9 mouse cellular contexts compared by ENCODE assay signal in genomic region chr9:43842921-43843577, GRCm38 (mm10).
DNase-seq lines count a peak whose midpoint lies in the region; ATAC-seq and TF ChIP-seq lines count a peak whose summit lies in the region.
"Had no signal": no experiment of that assay in that cellular context is flagged by ENCODE, and none has a peak within 500 bp of the region (broad histone marks: within the 10 kb centered on the region; RNA-seq: fewer than 3 reads in every experiment).

No protein-coding gene starts in this region.

- peak; percentile 44; the same call in 1 of the 2 replicates for ATAC-seq in kidney, embryonic 15.5 days (replicated peaks; ENCODE audit: low FRiP score)
- peak; percentile 79 for ATAC-seq in hindbrain, embryonic 12.5 days (ENCODE audit: low FRiP score)
- peak; percentile 46; the same call in 1 of the 2 replicates for ATAC-seq in stomach, embryonic 14.5 days (ENCODE audit: insufficient number of reproducible peaks, insufficient read depth, low FRiP score, low read depth)
- no peak for ATAC-seq in granulocyte monocyte progenitor cell, adult 5-6 weeks (replicated peaks; ENCODE audit: poor library complexity, severe bottlenecking)

- no peak for TF ChIP-seq POLR2A in kidney, adult 2 months (IDR thresholded peaks at IDR 0.05; ENCODE audit: low read depth, low read length)

- TF ChIP-seq CTCF in kidney, adult 2 months (conservative IDR thresholded peaks at IDR 0.05; ENCODE audit: insufficient read depth, insufficient read length, low read depth, low read length): no peak

- peaks cover 40% of the 10 kb centered on the region for H3K27me3 ChIP-seq in kidney, embryonic 15.5 days
- H3K27me3 ChIP-seq in kidney, adult 2 months (replicated peaks; ENCODE audit: control insufficient read depth, insufficient read depth, low read length): no peaks in the 10 kb centered on the region
- H3K27me3 ChIP-seq in hindbrain, embryonic 12.5 days: peaks cover 28% of the 10 kb centered on the region
- peaks cover 4% of the 10 kb centered on the region; the same call in 1 of the 2 replicates for H3K27me3 ChIP-seq in stomach, embryonic 14.5 days (ENCODE audit: control insufficient read depth, insufficient read depth, low read length)

- no peak overlapping the region for H3K9ac ChIP-seq in kidney, embryonic 15.5 days
- 0 out of 2 replicates have a peak overlapping the region, but pooled peaks have one; percentile 23 for H3K9ac ChIP-seq in hindbrain, embryonic 12.5 days
- H3K9ac ChIP-seq in stomach, embryonic 14.5 days (replicated peaks; ENCODE audit: low read depth, low read length): no peak overlapping the region

- H3K27ac ChIP-seq in kidney, embryonic 15.5 days: no peak overlapping the region
- no peak overlapping the region for H3K27ac ChIP-seq in kidney, adult 2 months (ENCODE audit: insufficient read depth, low read depth, low read length)
- peak overlapping the region; percentile 49 for H3K27ac ChIP-seq in hindbrain, embryonic 12.5 days
- H3K27ac ChIP-seq in stomach, embryonic 14.5 days (ENCODE audit: low read length): no peak overlapping the region

- H3K4me3 ChIP-seq in kidney, embryonic 15.5 days (replicated peaks): no peak overlapping the region
- H3K4me3 ChIP-seq in kidney, adult 2 months (ENCODE audit: insufficient read depth, low read depth, low read length): no peak overlapping the region
- no peak overlapping the region for H3K4me3 ChIP-seq in hindbrain, embryonic 12.5 days
- H3K4me3 ChIP-seq in stomach, embryonic 14.5 days (ENCODE audit: low read depth, low read length): no peak overlapping the region

- H3K4me2 ChIP-seq in kidney, embryonic 15.5 days: peak overlapping the region; percentile 14; the same call in 1 of the 2 replicates
- H3K4me2 ChIP-seq in hindbrain, embryonic 12.5 days (replicated peaks): peak overlapping the region; percentile 15; the same call in 1 of the 2 replicates
- H3K4me2 ChIP-seq in stomach, embryonic 14.5 days (replicated peaks; ENCODE audit: low read depth, low read length): no peak overlapping the region

- peaks cover 22% of the 10 kb centered on the region for H3K4me1 ChIP-seq in kidney, embryonic 15.5 days
- no peaks in the 10 kb centered on the region for H3K4me1 ChIP-seq in kidney, adult 2 months (ENCODE audit: control insufficient read depth, insufficient read depth, low read length)
- peaks cover 34% of the 10 kb centered on the region for H3K4me1 ChIP-seq in hindbrain, embryonic 12.5 days
- H3K4me1 ChIP-seq in stomach, embryonic 14.5 days (ENCODE audit: control insufficient read depth, insufficient read depth, low read length): peaks cover 6% of the 10 kb centered on the region; the same call in 1 of the 2 replicates

- no peak for DNase-seq in kidney, adult 2 months
- DNase-seq in lung, postnatal 36 days: peak; percentile 40
- DNase-seq in heart, postnatal 36 days: no peak
- no peak for DNase-seq in frontal cortex, adult 2 months (ENCODE audit: extremely low spot score in 1 of 2, low spot score in 1 of 2)
- DNase-seq: heart, postnatal 10 days had no signal

- H3K36me3 ChIP-seq in kidney, embryonic 15.5 days: no peaks in the 10 kb centered on the region
- no peaks in the 10 kb centered on the region for H3K36me3 ChIP-seq in kidney, adult 2 months (ENCODE audit: control insufficient read depth, insufficient read depth, low read length)
- H3K36me3 ChIP-seq in hindbrain, embryonic 12.5 days: no peaks in the 10 kb centered on the region
- no peaks in the 10 kb centered on the region for H3K36me3 ChIP-seq in stomach, embryonic 14.5 days (ENCODE audit: control insufficient read depth, insufficient read depth, low read length)

- WGBS in kidney, embryonic 15.5 days: 3% methylated on average over 7 of the region's 8 CpGs
- 11% methylated on average over 7 of the region's 8 CpGs for WGBS in kidney, adult 2 months
- WGBS in hindbrain, embryonic 12.5 days: 3% methylated on average over 6 of the region's 8 CpGs
- WGBS in stomach, embryonic 14.5 days: 1% methylated on average over 7 of the region's 8 CpGs

- intact Hi-C loops in heart, postnatal 36 days (cut with DNase I): loop anchor here (5.0 kb wide), 1 partner anchor 96 kb away; no protein-coding TSS in a partner anchor

- no peaks in the 10 kb centered on the region for H3K9me3 ChIP-seq in kidney, embryonic 15.5 days (replicated peaks)
- no peaks in the 10 kb centered on the region for H3K9me3 ChIP-seq in hindbrain, embryonic 12.5 days (replicated peaks)
- no peaks in the 10 kb centered on the region for H3K9me3 ChIP-seq in stomach, embryonic 14.5 days (ENCODE audit: control insufficient read depth, low read depth, low read length)
